Mouse (Mus musculus) CH12.LX (cell line): ENCODE data around the gene Gch1.

Experiments
- CTCF ChIP-seq, 2 experiments: IDR thresholded peaks in 1 of 2; conservative IDR thresholded peaks in 1 of 2; 2 replicates each; pipeline ENCODE4 v1.5.1; 2011 to 2012; ENCODE audit warnings: low read depth in 2 of 2, low read length in 2 of 2, improper control_type of control experiment in 1 of 2, inconsistent platforms in 1 of 2, mild to moderate bottlenecking in 1 of 2, moderate library complexity in 1 of 2
- E2F4 ChIP-seq: IDR thresholded peaks from 2 replicates; pipeline ENCODE4 v1.6.1; 2011; ENCODE audit warnings: low read depth, low read length, improper control_type of control experiment; ENCODE audit not compliant: insufficient replicate concordance
- POLR2A ChIP-seq: IDR thresholded peaks from 2 replicates; pipeline ENCODE4 v1.6.1; 2011; ENCODE audit warnings: low read depth, mild to moderate bottlenecking, improper control_type of control experiment, low read length
- USF1 ChIP-seq: IDR thresholded peaks from 2 replicates; pipeline ENCODE4 v1.6.1; 2014; ENCODE audit warnings: low read depth, mild to moderate bottlenecking, inconsistent platforms, low read length, improper control_type of control experiment
- ZC3H11A ChIP-seq: IDR thresholded peaks from 2 replicates; pipeline ENCODE4 v1.6.1; 2012; ENCODE audit warnings: low read depth, mild to moderate bottlenecking, inconsistent platforms, low read length, improper control_type of control experiment
- ZKSCAN1 ChIP-seq: IDR thresholded peaks from 2 replicates; pipeline ENCODE4 v1.6.1; 2012; ENCODE audit warnings: low read depth, inconsistent platforms, low read length, improper control_type of control experiment, borderline replicate concordance

- TF ChIP-seq ZKSCAN1 (no peak), CTCF (conservative IDR thresholded peaks at IDR 0.05 in 1 of 2, IDR thresholded peaks at IDR 0.05 in 1 of 2; ENCODE audit: low read depth in 2 of 2, low read length in 2 of 2) (no peak), ZC3H11A (no peak), E2F4 (no peak), USF1 (no peak), POLR2A (no peak)
Observed at GRCm38 (mm10) chr14:47105174-47105557, 84.0 kb downstream of the Gch1 start.
